Mouse (Mus musculus): ENCODE data around the gene Fermt2.

- TF ChIP-seq CTCF (IDR thresholded peaks at IDR 0.05; ENCODE audit: control insufficient read depth, insufficient read depth, insufficient replicate concordance, low read depth, low read length) (no peak), POLR2A (IDR thresholded peaks at IDR 0.05; ENCODE audit: control insufficient read depth, low read depth, low read length) (no peak)
Observed at GRCm38 (mm10) chr14:45476990-45477389, 52.9 kb downstream of the Fermt2 start.
